Mouse (Mus musculus) cortical plate, adult 2 months (tissue): ENCODE measurements around the gene Kctd12. TPM values are rescaled to one million over a fixed set of nuclear protein-coding genes. Genes with fewer than 3 reads are reported as not detected.

Experiments
- H3K27ac ChIP-seq: fragments of 200-500 bp; 2 replicates; pipeline ENCODE4 v1.5.1; 2012; ENCODE audit warnings: low read length, control low read depth, inconsistent platforms; ENCODE audit not compliant: insufficient read depth
- H3K4me1 ChIP-seq: fragments of 200-500 bp; 2 replicates; pipeline ENCODE4 v1.6.1; 2011; ENCODE audit warnings: low read length; ENCODE audit not compliant: control insufficient read depth, insufficient read depth
- H3K4me3 ChIP-seq: fragments of 200-500 bp; 2 replicates; pipeline ENCODE4 v1.5.1; 2011; ENCODE audit warnings: mild to moderate bottlenecking, low read length, control low read depth; ENCODE audit not compliant: insufficient read depth
- CTCF ChIP-seq: fragments of 200-500 bp; IDR thresholded peaks from 2 replicates; pipeline ENCODE4 v1.5.1; 2011; ENCODE audit warnings: mild to moderate bottlenecking, control low read depth, low read length; ENCODE audit not compliant: insufficient read depth; ENCODE audit errors: extremely low read depth
- POLR2A ChIP-seq: fragments of 200-500 bp; IDR thresholded peaks from 2 replicates; pipeline ENCODE4 v1.6.1; 2011; ENCODE audit warnings: mild to moderate bottlenecking, low read length, control low read depth; ENCODE audit not compliant: insufficient read depth; ENCODE audit errors: extremely low read depth
- polyA plus RNA-seq: library from polyadenylated mRNA; depleted of rRNA; stranded (reverse); fragments of >200 nt; gene quantifications from 2 replicates; pipeline ENCODE4 v1.2.3, GENCODE M21; 2012

Kctd12 gene
- polyA plus RNA-seq, 1 experiment = 20.9 TPM

GRCm38 (mm10) chr14:102989866-102990265 lies 7.4 kb upstream of the Kctd12 start:
- Histone ChIP-seq H3K4me3 (no peak overlapping the region), H3K4me1 (no peaks in the 10 kb centered on the region), H3K27ac (no peak overlapping the region)
- no peak for TF ChIP-seq POLR2A
- no peak for TF ChIP-seq CTCF

DNA sequence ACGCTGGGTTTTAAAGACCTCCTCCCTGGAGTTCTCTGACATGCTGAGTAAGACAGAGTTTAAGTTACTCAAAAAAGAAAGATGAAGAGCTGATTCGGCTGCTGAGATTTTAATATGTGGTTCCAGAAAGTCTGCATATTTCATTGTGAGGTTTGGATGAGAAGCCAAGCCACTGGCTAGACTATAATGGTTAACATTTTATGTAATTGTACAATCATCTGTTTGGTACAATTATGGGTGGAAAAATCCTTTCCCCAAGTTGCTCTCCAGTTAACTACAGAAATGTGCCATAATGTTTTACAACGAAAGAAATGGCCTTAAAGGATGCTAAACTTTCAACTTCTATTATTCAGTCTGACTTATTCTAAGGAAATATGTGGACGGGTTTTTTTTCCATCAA lies 6.8 kb upstream of the Kctd12 start:
- H3K27ac ChIP-seq = no peak overlapping the region
- no peak for TF ChIP-seq POLR2A
- H3K4me1 ChIP-seq = no peaks in the 10 kb centered on the region
- no peak overlapping the region for H3K4me3 ChIP-seq

GRCm38 (mm10) chr14:102987626-102988025 lies 5.2 kb upstream of the Kctd12 start:
- Histone ChIP-seq H3K27ac (no peak overlapping the region), H3K4me1 (no peaks in the 10 kb centered on the region), H3K4me3 (no peak overlapping the region)
- no peak for TF ChIP-seq CTCF
- no peak for TF ChIP-seq POLR2A

GRCm38 (mm10) chr14:102983686-102984085 lies 1.2 kb upstream of the Kctd12 start:
- Histone ChIP-seq H3K27ac (no peak overlapping the region), H3K4me1 (no peaks in the 10 kb centered on the region), H3K4me3 (no peak overlapping the region)
- TF ChIP-seq POLR2A (no peak), CTCF (no peak)

DNA sequence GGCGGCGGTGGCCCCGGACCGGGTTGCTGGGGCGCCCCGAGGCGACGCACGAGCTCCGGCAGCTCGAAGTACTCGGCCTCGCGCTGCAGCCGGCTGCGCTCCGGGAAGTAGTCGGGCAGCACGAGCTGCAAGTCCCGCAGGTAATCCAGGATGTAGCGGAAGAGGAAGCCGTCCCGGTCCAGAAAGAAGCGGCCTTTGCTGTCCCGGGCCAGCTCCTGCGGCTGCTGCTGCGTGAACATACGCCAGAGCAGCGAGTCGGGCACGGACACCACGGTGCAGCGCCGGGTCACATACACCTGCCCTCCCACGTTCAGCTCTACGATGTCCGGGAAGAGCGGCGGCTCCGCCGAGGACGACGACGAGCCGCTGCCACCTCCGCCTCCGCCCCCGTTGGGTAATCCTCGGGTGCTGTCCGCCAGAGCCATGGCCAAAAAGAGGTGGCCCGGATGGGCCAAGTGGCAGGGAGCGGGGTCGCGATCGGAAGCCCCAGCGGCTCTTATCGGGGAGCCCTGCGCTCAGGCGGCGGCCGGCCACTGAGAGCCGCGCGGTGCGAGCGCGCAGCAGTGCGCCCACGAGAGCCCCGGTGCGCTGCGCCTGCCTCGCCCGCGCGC lies 316 bp downstream of the Kctd12 start:
- Histone ChIP-seq H3K4me3 (peak overlapping the region; percentile 86), H3K27ac (peak overlapping the region; percentile 99), H3K4me1 (no peaks in the 10 kb centered on the region)
- no peak for TF ChIP-seq CTCF
- TF ChIP-seq POLR2A = peak; percentile 41

DNA sequence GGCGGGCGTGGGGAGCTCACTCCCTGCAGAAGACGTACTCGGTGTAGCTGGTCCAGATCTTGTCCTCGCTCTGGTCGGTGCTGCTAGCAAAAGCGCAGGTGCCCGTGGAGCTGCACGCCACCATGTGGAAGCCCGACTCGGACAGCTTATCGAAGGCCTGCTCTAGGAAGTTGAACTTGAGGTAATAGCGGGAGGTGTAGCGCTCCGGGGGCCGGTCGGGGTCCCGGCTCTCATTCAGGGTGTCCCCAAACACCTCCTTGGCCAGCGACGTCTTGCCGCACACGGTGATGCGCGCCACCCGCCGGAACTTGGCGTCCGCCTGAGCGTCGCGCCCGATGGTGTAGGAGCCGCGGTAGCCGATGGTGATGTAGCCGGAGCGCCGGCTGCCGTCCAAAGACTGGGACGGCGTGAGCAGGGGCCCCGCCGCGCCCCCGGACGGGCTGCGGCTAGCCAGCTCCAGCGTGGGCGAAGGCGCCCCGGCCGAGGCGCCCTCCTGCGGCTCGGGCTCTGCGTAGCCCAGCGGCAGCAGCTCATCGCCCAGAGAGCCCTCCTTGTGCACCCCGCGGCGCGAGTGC lies 909 bp downstream of the Kctd12 start:
- TF ChIP-seq POLR2A (no peak), CTCF (peak; percentile 33)
- Histone ChIP-seq H3K4me3 (peak overlapping the region; percentile 86), H3K27ac (peak overlapping the region; percentile 99), H3K4me1 (no peaks in the 10 kb centered on the region)

- Histone ChIP-seq H3K4me1 (no peaks in the 10 kb centered on the region), H3K4me3 (peak overlapping the region; percentile 86)
Observed at GRCm38 (mm10) chr14:102980986-102981385, 1.5 kb downstream of the Kctd12 start.

DNA sequence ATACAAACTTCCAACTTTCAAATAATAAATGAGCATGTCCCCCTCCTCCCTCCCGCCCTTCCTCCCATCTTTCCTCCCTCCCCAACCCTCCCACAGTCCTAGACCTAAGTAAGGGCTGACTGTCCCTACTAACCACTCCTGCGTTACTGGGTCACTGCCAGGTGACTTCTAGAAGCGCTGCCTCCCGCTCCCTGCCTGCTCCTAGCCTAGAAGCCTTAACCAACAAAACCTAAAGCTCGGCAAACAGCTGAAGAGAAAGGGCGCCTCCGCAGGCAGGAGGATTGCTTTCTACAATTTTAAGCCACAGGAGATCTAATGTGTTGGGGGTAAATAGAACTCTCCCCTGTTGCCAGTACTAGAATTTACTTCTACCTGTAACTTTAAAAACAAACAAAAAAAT lies 2.0 kb downstream of the Kctd12 start:
- H3K4me1 ChIP-seq = no peaks in the 10 kb centered on the region
- H3K27ac ChIP-seq = peak overlapping the region; percentile 99; the same call in 1 of the 2 replicates
- H3K4me3 ChIP-seq = peak overlapping the region; percentile 86
- no peak for TF ChIP-seq POLR2A
- TF ChIP-seq CTCF = peak; percentile 31; the same call in 1 of the 2 replicates

More at GRCm38 (mm10) chr14:102980986-102981385, 1.5 kb downstream of the Kctd12 start:
- peak overlapping the region; percentile 99 for H3K27ac ChIP-seq
- TF ChIP-seq POLR2A (no peak), CTCF (no peak)

- Histone ChIP-seq H3K4me1 (no peaks in the 10 kb centered on the region), H3K27ac (no peak overlapping the region; the same call in 1 of the 2 replicates), H3K4me3 (peak overlapping the region; percentile 86)
- no peak for TF ChIP-seq CTCF
- no peak for TF ChIP-seq POLR2A
Observed at GRCm38 (mm10) chr14:102979831-102980230, 2.6 kb downstream of the Kctd12 start.

DNA sequence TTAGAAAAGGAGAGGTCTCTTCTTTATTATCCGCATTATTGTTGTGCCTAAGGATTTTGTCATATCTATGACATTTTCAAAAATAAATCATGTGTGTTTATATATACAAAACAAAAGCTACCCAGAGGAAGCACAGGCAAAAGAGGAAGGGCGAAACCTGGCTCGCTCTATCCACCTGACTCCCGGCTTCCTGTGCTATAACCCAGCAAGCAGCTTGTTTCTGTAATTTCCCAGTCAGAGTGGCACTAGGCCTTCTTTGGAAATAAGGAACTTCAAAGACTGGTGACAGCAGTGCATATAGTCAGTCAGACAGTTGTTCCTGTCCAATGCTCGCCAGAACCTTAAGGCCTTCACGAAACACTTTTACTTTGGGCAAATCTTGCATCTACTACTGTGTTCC lies 6.6 kb downstream of the Kctd12 start:
- Histone ChIP-seq H3K4me3 (no peak overlapping the region), H3K27ac (0 out of 2 replicates have a peak overlapping the region, but pooled peaks have one; percentile 31), H3K4me1 (no peaks in the 10 kb centered on the region)
- TF ChIP-seq POLR2A = no peak
- no peak for TF ChIP-seq CTCF
